Mouse (Mus musculus): ENCODE results near the gene Ahnak2. TPM values are rescaled to one million over a fixed set of nuclear protein-coding genes. Genes with fewer than 3 reads are reported as not detected.
"Not testable (repeated sequence)": the region's sequence is repeated elsewhere in the genome, so short reads cannot be mapped to it uniquely, and the experiment has no call there.

Gene Ahnak2
- total RNA-seq (2021), result 1 to 10 TPM; 8.1 to 8.2 TPM
- long read RNA-seq, experiment 1, partial matches to known transcripts, result 0 of 2 reads
- long read RNA-seq, experiment 1, other reads (novel, unspliced or antisense), result 1 of 2 reads
- long read RNA-seq, experiment 2, result 0 reads

- no peak for DNase-seq (ENCODE audit: extremely low spot score in 1 of 2, low spot score in 2 of 2)
- no peak for TF ChIP-seq CTCF (IDR thresholded peaks at IDR 0.05)
- H3K4me3 ChIP-seq, result peak within 1 kb of the TSS; percentile 68
- intact Hi-C loops (cut with DNase I), result loop anchor here (2.0 kb wide), 1 partner anchor 43 kb away; no protein-coding TSS in a partner anchor
- H3K27ac ChIP-seq, result no peak within 1 kb of the TSS
Measured at GRCm38 (mm10) chr12:112801864-112802846, at the start of gene Ahnak2. TSS of gene Ahnak2 (minus strand) at chr12:112802657.

GRCm38 (mm10) chr12:112851116-112851515 is 48.7 kb upstream of the Ahnak2 start:
- no peak for TF ChIP-seq CTCF (IDR thresholded peaks at IDR 0.05)
- DNase-seq (ENCODE audit: extremely low spot score in 1 of 2, low spot score in 2 of 2), result no peak
- intact Hi-C loops (cut with DNase I), result no loop called here

GRCm38 (mm10) chr12:112850344-112850743 is 47.9 kb upstream of the Ahnak2 start:
- TF ChIP-seq CTCF (IDR thresholded peaks at IDR 0.05), result no peak
- no peak for DNase-seq (ENCODE audit: extremely low spot score in 1 of 2, low spot score in 2 of 2)
- intact Hi-C loops (cut with DNase I), result no loop called here
- H3K4me3 ChIP-seq, result no peak overlapping the region
- no peak overlapping the region for H3K27ac ChIP-seq

More at GRCm38 (mm10) chr12:112851116-112851515, 48.7 kb upstream of the Ahnak2 start:
- no peak overlapping the region for H3K4me3 ChIP-seq
- no peak overlapping the region for H3K27ac ChIP-seq

GRCm38 (mm10) chr12:112849235-112850022 is 47.0 kb upstream of the Ahnak2 start:
- TF ChIP-seq CTCF (IDR thresholded peaks at IDR 0.05), result peak; percentile 5; the same call in 1 of the 2 replicates
- intact Hi-C loops (cut with DNase I), result no loop called here
- Histone ChIP-seq H3K4me3 (no peak overlapping the region), H3K27ac (no peak overlapping the region)
- DNase-seq (ENCODE audit: extremely low spot score in 1 of 2, low spot score in 2 of 2), result no peak

- H3K4me3 ChIP-seq, result no peak overlapping the region
- no peak for TF ChIP-seq CTCF (IDR thresholded peaks at IDR 0.05)
- intact Hi-C loops (cut with DNase I), result no loop called here
- DNase-seq (ENCODE audit: extremely low spot score in 1 of 2, low spot score in 2 of 2), result no peak
- no peak overlapping the region for H3K27ac ChIP-seq
Measured at GRCm38 (mm10) chr12:112847880-112848279, 45.4 kb upstream of the Ahnak2 start.

- peak; percentile 71 to 87 for DNase-seq (ENCODE audit: extremely low spot score in 1 of 2, low spot score in 2 of 2)
- intact Hi-C loops (cut with DNase I), result loop anchor here (1.0 to 2.0 kb wide), 2 partner anchors 43 to 98 kb away; no protein-coding TSS in a partner anchor
- H3K27ac ChIP-seq, result no peak overlapping the region
- H3K4me3 ChIP-seq, result no peak overlapping the region
- TF ChIP-seq CTCF (IDR thresholded peaks at IDR 0.05), result peak; percentile 98
Measured at GRCm38 (mm10) chr12:112843803-112844202, 41.3 kb upstream of the Ahnak2 start.

GRCm38 (mm10) chr12:112842128-112842527 is 39.7 kb upstream of the Ahnak2 start:
- H3K4me3 ChIP-seq; intact Hi-C loops (cut with DNase I); H3K27ac ChIP-seq; DNase-seq (ENCODE audit: extremely low spot score in 1 of 2, low spot score in 2 of 2): not testable (repeated sequence)

- intact Hi-C loops (cut with DNase I), result not testable (repeated sequence)
Measured at GRCm38 (mm10) chr12:112841338-112841892, 39.0 kb upstream of the Ahnak2 start.

GRCm38 (mm10) chr12:112840209-112841086 is 38.0 kb upstream of the Ahnak2 start:
- no peak for TF ChIP-seq CTCF (IDR thresholded peaks at IDR 0.05)
- Histone ChIP-seq H3K4me3 (no peak overlapping the region), H3K27ac (no peak overlapping the region)
- intact Hi-C loops (cut with DNase I), result no loop called here
- DNase-seq (ENCODE audit: extremely low spot score in 1 of 2, low spot score in 2 of 2), result no peak

More at GRCm38 (mm10) chr12:112841338-112841892, 39.0 kb upstream of the Ahnak2 start:
- H3K4me3 ChIP-seq; H3K27ac ChIP-seq; DNase-seq (ENCODE audit: extremely low spot score in 1 of 2, low spot score in 2 of 2): not testable (repeated sequence)

GRCm38 (mm10) chr12:112835046-112835445 is 32.6 kb upstream of the Ahnak2 start:
- H3K27ac ChIP-seq, result no peak overlapping the region
- intact Hi-C loops (cut with DNase I), result no loop called here
- H3K4me3 ChIP-seq, result no peak overlapping the region
- no peak for DNase-seq (ENCODE audit: extremely low spot score in 1 of 2, low spot score in 2 of 2)
- TF ChIP-seq CTCF (IDR thresholded peaks at IDR 0.05), result no peak

All from left cerebral cortex, adult 2 months (tissue).